Mouse (Mus musculus) forebrain, embryonic 12.5 days (tissue): ENCODE measurements around the gene Kmt2b. TPM values are rescaled to one million over a fixed set of nuclear protein-coding genes. Genes with fewer than 3 reads are reported as not detected.

Source experiments
- ATAC-seq: fragments of 200-750 bp; cut with Nextera tagmentation; 2 replicates; pipeline ENCODE4 v1.8.0; 2017; ENCODE audit warnings: moderate TSS enrichment; ENCODE audit not compliant: low FRiP score
- H3K27ac ChIP-seq: fragments of 300-500 bp; sonication (generic); 2 replicates; pipeline ENCODE4 v1.5.1; 2016; ENCODE audit warnings: mild to moderate bottlenecking
- H3K27me3 ChIP-seq: fragments of 300-500 bp; sonication (generic); 2 replicates; pipeline ENCODE4 v1.6.1; 2016; ENCODE audit warnings: mild to moderate bottlenecking
- H3K36me3 ChIP-seq: fragments of 300-500 bp; sonication (generic); replicated peaks from 2 replicates; pipeline ENCODE4 v1.6.1; 2016; ENCODE audit warnings: mild to moderate bottlenecking
- H3K4me1 ChIP-seq: fragments of 300-500 bp; sonication (generic); 2 replicates; pipeline ENCODE4 v1.6.1; 2016
- H3K4me2 ChIP-seq: fragments of 300-500 bp; sonication (generic); 2 replicates; pipeline ENCODE4 v1.6.1; 2016; ENCODE audit warnings: mild to moderate bottlenecking, moderate library complexity
- H3K4me3 ChIP-seq: fragments of 300-500 bp; sonication (generic); replicated peaks from 2 replicates; pipeline ENCODE4 v1.5.1; 2016; ENCODE audit warnings: mild to moderate bottlenecking
- H3K9ac ChIP-seq: fragments of 300-500 bp; sonication (generic); 2 replicates; pipeline ENCODE4 v1.6.1; 2016; ENCODE audit warnings: mild to moderate bottlenecking
- H3K9me3 ChIP-seq: fragments of 300-500 bp; sonication (generic); 2 replicates; pipeline ENCODE4 v1.6.1; 2016
- WGBS: fragments of 180-500 bp; shearing (Covaris S2); methylation state at CpG from one replicate; pipeline ENCODE4 v1.1.7; 2016; 5-methylcytosine and 5-hydroxymethylcytosine counted together
- polyA plus RNA-seq: library from polyadenylated mRNA; unstranded; fragments of >200 nt; fragmentation: Nextera tagmentation; extraction: Ambion mirVana; gene quantifications from 2 replicates; pipeline ENCODE4 v1.2.1, GENCODE M21; 2016

The Kmt2b gene
- polyA plus RNA-seq, 1 experiment from 2014 or later: 13.0 TPM

- Histone ChIP-seq H3K36me3 (peaks cover 64% of the 10 kb centered on the region), H3K27me3 (no peaks in the 10 kb centered on the region), H3K27ac (no peak overlapping the region), H3K9me3 (no peaks in the 10 kb centered on the region), H3K4me3 (no peak overlapping the region), H3K4me1 (no peaks in the 10 kb centered on the region), H3K9ac (no peak overlapping the region), H3K4me2 (no peak overlapping the region)
- WGBS: 95% methylated on average over 2 of the region's 2 CpGs
- ATAC-seq: no peak
Observed at GRCm38 (mm10) chr7:30544327-30544726, 44.2 kb downstream of the Kmt2b start.

DNA sequence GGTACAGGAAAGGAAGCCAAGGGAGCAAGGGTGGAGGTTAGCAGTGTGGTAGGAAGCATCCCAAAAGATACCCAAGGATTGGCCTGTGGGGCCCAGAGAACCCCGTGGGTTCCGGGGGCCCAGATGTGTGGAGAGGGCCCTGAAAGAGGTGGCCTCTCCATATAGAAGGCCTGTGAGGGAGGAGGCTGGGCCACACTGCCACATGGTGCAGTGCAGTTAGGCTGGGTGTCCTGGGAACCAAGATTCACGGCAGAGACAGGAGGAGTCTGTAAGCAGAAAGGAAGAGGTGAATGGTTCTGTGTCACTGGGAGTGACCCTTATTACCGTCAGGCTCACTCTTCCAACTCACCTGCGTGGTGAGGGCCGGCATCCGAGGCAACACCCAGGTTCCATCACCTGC, 48.0 kb downstream of the Kmt2b start:
- no peak overlapping the region for H3K4me2 ChIP-seq
- H3K4me3 ChIP-seq: no peak overlapping the region
- no peak overlapping the region for H3K9ac ChIP-seq
- peaks cover 5% of the 10 kb centered on the region for H3K4me1 ChIP-seq
- no peak overlapping the region for H3K27ac ChIP-seq
- H3K9me3 ChIP-seq: no peaks in the 10 kb centered on the region
- peaks cover 49% of the 10 kb centered on the region for H3K36me3 ChIP-seq
- WGBS: 88% methylated on average over 7 of the region's 7 CpGs
- ATAC-seq: no peak
- no peaks in the 10 kb centered on the region for H3K27me3 ChIP-seq

GRCm38 (mm10) chr7:30534633-30535577, 53.6 kb downstream of the Kmt2b start, which contains the start of gene Arhgap33:
Arhgap33 (minus strand) TSS chr7:30535060.
- peak within 1 kb of the TSS; percentile 90 for H3K9ac ChIP-seq
- H3K4me1 ChIP-seq: peaks cover 39% of the 10 kb centered on the region
- ATAC-seq: peak; percentile 93
- no peaks in the 10 kb centered on the region for H3K9me3 ChIP-seq
- peak within 1 kb of the TSS; percentile 71 for H3K4me3 ChIP-seq
- H3K4me2 ChIP-seq: peak within 1 kb of the TSS; percentile 81
- WGBS: 1% methylated on average over 47 of the region's 84 CpGs
- H3K27ac ChIP-seq: peak within 1 kb of the TSS; percentile 90
- H3K36me3 ChIP-seq: peaks cover 46% of the 10 kb centered on the region
- H3K27me3 ChIP-seq: no peaks in the 10 kb centered on the region

DNA sequence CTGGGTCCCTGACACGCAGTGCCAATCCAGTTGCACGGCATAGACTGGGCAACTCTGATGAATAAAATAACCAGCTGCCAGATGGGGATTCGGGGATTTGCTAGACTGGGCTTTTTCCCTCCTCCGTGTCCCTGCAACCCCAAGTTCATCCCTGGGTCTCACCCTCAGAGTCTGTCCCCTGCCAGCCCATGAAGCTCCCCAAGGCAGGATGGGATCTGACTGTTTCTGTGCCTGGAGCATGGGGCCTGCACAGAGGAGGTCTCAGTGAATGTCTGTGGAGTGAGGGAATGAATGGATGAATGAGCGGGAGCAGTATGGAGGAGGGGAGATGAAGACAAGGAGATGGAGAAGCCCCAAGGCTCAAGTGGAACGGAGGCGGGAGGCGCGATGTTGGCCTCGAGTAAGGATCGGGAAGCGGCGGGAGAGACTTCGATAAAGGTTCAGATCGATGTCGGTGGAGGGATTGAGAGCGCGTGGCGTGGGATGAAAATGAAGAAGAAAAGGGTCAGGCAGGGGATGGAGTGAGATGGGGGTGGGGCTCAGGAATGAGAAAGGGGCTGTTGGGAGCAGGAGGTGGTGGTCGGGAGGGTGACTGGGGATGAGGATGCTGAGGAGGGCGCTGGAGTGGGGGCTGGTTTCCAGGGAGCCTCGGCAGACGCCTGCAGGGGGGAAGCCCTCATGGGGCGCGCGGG, 54.4 kb downstream of the Kmt2b start:
- peak overlapping the region; percentile 81 for H3K4me2 ChIP-seq
- H3K9me3 ChIP-seq: no peaks in the 10 kb centered on the region
- peak overlapping the region; percentile 90 for H3K9ac ChIP-seq
- H3K4me3 ChIP-seq: peak overlapping the region; percentile 71
- ATAC-seq: peak; percentile 53
- H3K36me3 ChIP-seq: peaks cover 46% of the 10 kb centered on the region
- 4% methylated on average over 24 of the region's 26 CpGs for WGBS
- peaks cover 39% of the 10 kb centered on the region for H3K4me1 ChIP-seq
- H3K27me3 ChIP-seq: no peaks in the 10 kb centered on the region
- peak overlapping the region; percentile 87 for H3K27ac ChIP-seq

GRCm38 (mm10) chr7:30532931-30533330, 55.6 kb downstream of the Kmt2b start:
- Histone ChIP-seq H3K9ac (peak overlapping the region; percentile 90), H3K27me3 (no peaks in the 10 kb centered on the region), H3K9me3 (no peaks in the 10 kb centered on the region), H3K36me3 (peaks cover 50% of the 10 kb centered on the region), H3K27ac (no peak overlapping the region; the same call in 1 of the 2 replicates), H3K4me3 (peak overlapping the region; percentile 71), H3K4me1 (peaks cover 39% of the 10 kb centered on the region), H3K4me2 (peak overlapping the region; percentile 81)
- no peak for ATAC-seq
- WGBS: 13% methylated on average over 8 of the region's 8 CpGs

DNA sequence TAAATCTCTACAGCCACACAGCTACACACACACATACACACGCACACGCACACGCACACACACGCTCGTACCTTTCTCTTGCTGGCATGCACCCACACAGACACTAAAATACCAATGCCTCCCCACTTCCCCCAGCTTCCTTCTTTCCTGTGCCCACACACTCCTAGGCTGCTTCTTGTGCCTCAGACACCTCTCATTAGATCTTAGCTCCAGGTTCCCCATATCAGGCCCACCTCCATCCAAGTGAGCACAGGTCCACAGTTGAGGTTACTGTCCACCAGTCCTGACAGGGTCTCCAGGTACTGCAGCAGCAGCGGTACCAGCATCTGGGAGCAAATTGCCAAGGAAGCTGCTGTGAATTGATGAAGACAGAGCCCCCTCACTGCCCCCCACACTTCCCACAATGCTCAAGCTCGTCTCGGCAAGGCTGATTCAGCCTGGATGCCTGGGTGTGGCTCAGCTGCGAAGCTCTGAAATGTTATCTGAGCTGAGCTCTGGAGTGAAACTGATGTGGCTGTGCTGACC, 57.2 kb downstream of the Kmt2b start:
- peaks cover 45% of the 10 kb centered on the region for H3K4me1 ChIP-seq
- no peaks in the 10 kb centered on the region for H3K9me3 ChIP-seq
- peak overlapping the region; percentile 16; the same call in 1 of the 2 replicates for H3K4me2 ChIP-seq
- no peak for ATAC-seq
- H3K27me3 ChIP-seq: no peaks in the 10 kb centered on the region
- no peak overlapping the region for H3K27ac ChIP-seq
- H3K9ac ChIP-seq: 0 out of 2 replicates have a peak overlapping the region, but pooled peaks have one; percentile 18
- WGBS: 83% methylated on average over 9 of the region's 9 CpGs
- H3K4me3 ChIP-seq: no peak overlapping the region
- H3K36me3 ChIP-seq: peaks cover 66% of the 10 kb centered on the region

DNA sequence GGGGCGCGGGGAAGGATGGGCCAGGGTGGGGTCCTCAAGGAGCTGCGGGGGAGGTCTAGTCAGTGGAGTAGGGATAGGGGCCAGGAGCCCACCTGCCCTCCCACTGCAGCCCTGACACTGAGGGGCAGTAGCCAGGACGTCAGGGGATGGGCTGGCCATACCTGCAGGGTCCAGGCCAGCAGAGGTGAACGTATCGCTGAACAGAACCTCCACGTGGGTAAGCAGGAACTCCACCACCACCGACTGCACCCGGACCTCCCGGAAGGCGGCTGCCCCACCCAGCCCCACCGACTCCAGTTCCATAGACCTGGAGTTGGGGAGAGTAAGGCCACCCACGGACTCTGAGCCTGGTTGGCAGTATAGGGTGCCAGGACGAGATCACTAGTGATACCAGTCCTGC, 61.5 kb downstream of the Kmt2b start:
- Histone ChIP-seq H3K4me3 (no peak overlapping the region), H3K9ac (no peak overlapping the region), H3K27ac (no peak overlapping the region), H3K4me1 (peaks cover 20% of the 10 kb centered on the region), H3K9me3 (no peaks in the 10 kb centered on the region), H3K36me3 (peaks cover 100% of the 10 kb centered on the region), H3K4me2 (no peak overlapping the region), H3K27me3 (no peaks in the 10 kb centered on the region)
- 85% methylated on average over 14 of the region's 14 CpGs for WGBS
- no peak for ATAC-seq

DNA sequence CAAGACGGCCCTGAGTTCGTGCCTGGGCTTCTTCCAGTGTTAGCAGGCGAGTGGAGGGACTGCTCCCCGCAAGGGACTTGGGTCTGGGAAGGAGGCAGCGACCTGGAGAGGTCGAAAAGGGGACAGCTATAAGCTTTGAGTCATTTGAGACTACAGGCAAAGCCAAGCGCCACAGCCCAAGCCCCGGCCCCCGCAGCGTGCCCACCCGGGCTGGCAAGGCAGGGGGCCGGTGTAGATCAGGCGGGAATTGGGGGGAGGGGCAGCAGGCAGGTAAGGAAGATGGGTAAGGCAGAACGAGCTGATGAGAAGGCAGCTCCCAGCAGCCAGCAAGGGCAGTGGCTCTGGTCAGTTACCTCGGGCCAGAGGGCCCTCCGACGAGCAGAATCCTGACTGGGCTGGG, 62.1 kb downstream of the Kmt2b start:
- no peak overlapping the region for H3K27ac ChIP-seq
- H3K4me1 ChIP-seq: peaks cover 16% of the 10 kb centered on the region
- no peak for ATAC-seq
- H3K4me3 ChIP-seq: no peak overlapping the region
- 21% methylated on average over 17 of the region's 17 CpGs for WGBS
- no peaks in the 10 kb centered on the region for H3K27me3 ChIP-seq
- no peak overlapping the region for H3K4me2 ChIP-seq
- peaks cover 94% of the 10 kb centered on the region for H3K36me3 ChIP-seq
- H3K9me3 ChIP-seq: no peaks in the 10 kb centered on the region
- H3K9ac ChIP-seq: no peak overlapping the region

DNA sequence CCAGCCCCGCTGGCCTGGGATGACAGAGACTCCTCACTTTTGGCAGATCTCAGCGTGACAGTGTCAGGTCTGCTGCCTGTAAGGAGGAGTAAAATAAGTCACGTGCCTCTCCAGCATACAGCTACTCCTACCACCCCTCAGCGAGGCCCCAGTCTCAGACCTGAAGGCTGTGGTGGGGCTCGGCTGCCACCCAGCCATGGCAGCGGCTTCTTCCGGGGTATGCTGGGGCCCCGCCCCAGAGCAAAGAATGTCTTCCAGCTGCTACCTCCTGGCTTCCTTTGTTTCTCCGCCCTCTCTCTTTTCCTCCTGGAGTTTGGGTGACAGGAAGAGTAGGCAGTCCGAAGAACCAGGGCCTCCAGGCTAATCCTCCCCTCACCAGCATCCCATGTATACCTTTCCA, 62.6 kb downstream of the Kmt2b start:
- Histone ChIP-seq H3K4me2 (no peak overlapping the region), H3K9me3 (no peaks in the 10 kb centered on the region), H3K27me3 (no peaks in the 10 kb centered on the region), H3K36me3 (peaks cover 90% of the 10 kb centered on the region), H3K27ac (no peak overlapping the region), H3K4me3 (no peak overlapping the region), H3K9ac (no peak overlapping the region), H3K4me1 (peaks cover 17% of the 10 kb centered on the region)
- 31% methylated on average over 10 of the region's 10 CpGs for WGBS
- no peak; the same call in 1 of the 2 replicates for ATAC-seq

- H3K27me3 ChIP-seq: no peaks in the 10 kb centered on the region
- no peaks in the 10 kb centered on the region for H3K9me3 ChIP-seq
- H3K9ac ChIP-seq: no peak overlapping the region
- no peak overlapping the region for H3K4me3 ChIP-seq
- 85% methylated on average over 6 of the region's 6 CpGs for WGBS
- no peak overlapping the region for H3K27ac ChIP-seq
- ATAC-seq: no peak
- H3K36me3 ChIP-seq: peaks cover 75% of the 10 kb centered on the region
- H3K4me2 ChIP-seq: no peak overlapping the region
- peaks cover 20% of the 10 kb centered on the region for H3K4me1 ChIP-seq
Observed at GRCm38 (mm10) chr7:30524487-30524886, 64.0 kb downstream of the Kmt2b start.

GRCm38 (mm10) chr7:30522871-30523270, 65.7 kb downstream of the Kmt2b start:
- Histone ChIP-seq H3K4me2 (no peak overlapping the region), H3K27me3 (no peaks in the 10 kb centered on the region)

DNA sequence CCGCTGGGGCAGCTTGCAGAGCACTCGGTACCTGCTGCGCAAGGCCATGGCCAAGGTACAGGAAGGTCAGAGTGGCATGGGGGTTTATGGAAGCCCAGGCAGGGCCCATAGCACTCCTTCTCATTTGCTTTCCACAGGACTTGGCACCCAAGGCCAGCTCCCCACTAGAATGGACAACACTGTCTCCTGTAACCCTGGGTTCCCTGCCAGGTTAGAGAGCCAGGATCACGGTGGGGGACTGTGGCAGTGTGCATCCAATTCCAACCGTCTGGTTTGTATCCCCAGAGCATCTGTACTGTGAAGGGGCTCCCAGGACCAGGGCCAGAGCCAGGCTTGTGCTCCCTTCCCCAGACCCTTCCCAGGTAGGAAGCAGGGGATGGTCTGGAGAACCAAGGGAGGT, 67.7 kb downstream of the Kmt2b start:
- H3K4me1 ChIP-seq: peaks cover 9% of the 10 kb centered on the region; the same call in 1 of the 2 replicates

More at GRCm38 (mm10) chr7:30522871-30523270, 65.7 kb downstream of the Kmt2b start:
- Histone ChIP-seq H3K9me3 (no peaks in the 10 kb centered on the region), H3K27ac (no peak overlapping the region), H3K4me1 (peaks cover 20% of the 10 kb centered on the region), H3K4me3 (no peak overlapping the region), H3K36me3 (peaks cover 59% of the 10 kb centered on the region), H3K9ac (no peak overlapping the region)
- no peak for ATAC-seq
- 85% methylated on average over 10 of the region's 10 CpGs for WGBS

More for the DNA sequence above, 67.7 kb downstream of the Kmt2b start:
- Histone ChIP-seq H3K4me2 (no peak overlapping the region), H3K4me3 (no peak overlapping the region), H3K9ac (no peak overlapping the region), H3K9me3 (no peaks in the 10 kb centered on the region), H3K27me3 (no peaks in the 10 kb centered on the region), H3K36me3 (peaks cover 39% of the 10 kb centered on the region), H3K27ac (peak overlapping the region; percentile 42; the same call in 1 of the 2 replicates)
- WGBS: 78% methylated on average over 5 of the region's 5 CpGs
- no peak for ATAC-seq
